Mouse (Mus musculus) bone marrow, adult 2 months (tissue): ENCODE results near the gene Srbd1.

ENCODE experiments used
- CTCF ChIP-seq: fragments of 200-500 bp; IDR thresholded peaks from 2 replicates; pipeline ENCODE4 v1.5.1; 2011; ENCODE audit warnings: low read length, control low read depth; ENCODE audit not compliant: control insufficient read depth, insufficient read depth
- POLR2A ChIP-seq: fragments of 200-500 bp; IDR thresholded peaks from 2 replicates; pipeline ENCODE4 v1.6.1; 2011; ENCODE audit warnings: low read depth, mild to moderate bottlenecking, control low read depth, low read length, borderline replicate concordance; ENCODE audit not compliant: control insufficient read depth

DNA sequence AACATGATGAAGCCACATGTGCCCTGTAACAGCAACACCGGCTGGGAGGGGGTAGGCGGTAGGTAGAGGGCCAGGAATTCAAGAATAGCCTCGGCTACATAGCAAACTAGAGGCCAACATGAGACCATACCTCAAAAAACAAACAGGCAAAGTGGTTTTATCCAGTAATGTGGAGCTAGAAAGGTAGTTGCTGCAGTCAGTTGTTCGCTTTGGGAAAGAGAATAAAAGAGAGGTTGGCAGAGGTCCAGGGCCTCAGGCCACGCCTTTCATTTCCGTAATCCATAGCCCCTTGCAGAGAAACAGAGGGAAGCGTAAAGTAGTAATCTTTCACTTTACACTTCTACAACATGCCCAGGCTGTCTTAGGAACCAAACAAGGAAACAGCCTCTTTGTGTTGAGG is 61.8 kb downstream of the Srbd1 start:
- TF ChIP-seq POLR2A (no peak), CTCF (no peak)
